ENCODE assay signal across 22 mouse cellular contexts in the genomic region with DNA sequence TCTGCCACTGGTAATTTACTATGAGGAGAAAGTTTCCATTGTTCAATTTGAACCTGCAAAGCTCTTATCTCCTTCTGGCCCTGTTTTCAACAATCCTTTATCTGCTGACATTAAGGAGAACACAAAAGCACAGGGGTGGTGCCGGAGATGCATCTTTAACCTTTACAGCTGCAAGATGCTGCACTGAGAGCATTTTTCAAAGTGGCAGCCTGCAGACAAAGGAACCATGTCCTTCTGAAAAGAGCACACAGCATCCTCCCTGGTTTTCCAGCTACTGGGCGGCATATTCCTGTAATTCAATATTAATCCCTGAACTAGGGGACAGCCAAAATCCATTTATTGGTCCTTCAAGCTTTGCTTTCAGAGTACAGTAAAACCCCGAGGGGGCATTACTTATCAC.
A peak's percentile ranks its signal among the peaks of the same experiment; 100 is the strongest.
DNase-seq lines count a peak whose midpoint lies in the region; ATAC-seq lines count a peak whose summit lies in the region.
"Had no signal": no experiment of that assay in that cellular context is flagged by ENCODE, and none has a peak within 500 bp of the region (broad histone marks: within the 10 kb centered on the region; RNA-seq: fewer than 3 reads in every experiment).

No protein-coding gene starts in this region.

- no peak overlapping the region for H3K4me2 ChIP-seq in neural tube, embryonic 11.5 days (ENCODE audit: low read depth)
- H3K4me2 ChIP-seq in midbrain, embryonic 16.5 days (ENCODE audit: low read length): no peak overlapping the region
- H3K4me2 ChIP-seq: embryonic facial prominence, embryonic 13.5 days; heart, embryonic 12.5 days; limb, embryonic 15.5 days; liver, embryonic 15.5 days; midbrain, embryonic 12.5 days; neural tube, embryonic 12.5 days had no signal

- no peaks in the 10 kb centered on the region for H3K9me3 ChIP-seq in heart, embryonic 10.5 days
- H3K9me3 ChIP-seq in neural tube, embryonic 11.5 days (ENCODE audit: control insufficient read depth, low read length): no peaks in the 10 kb centered on the region
- H3K9me3 ChIP-seq in midbrain, embryonic 16.5 days (replicated peaks; ENCODE audit: control insufficient read depth, low read length, poor library complexity, severe bottlenecking): no peaks in the 10 kb centered on the region
- H3K9me3 ChIP-seq: embryonic facial prominence, embryonic 13.5 days; heart, embryonic 12.5 days; limb, embryonic 15.5 days; liver, embryonic 15.5 days; midbrain, embryonic 12.5 days; neural tube, embryonic 12.5 days had no signal

- peak; percentile 24 for DNase-seq in heart, adult 11 months
- DNase-seq in heart, embryonic 10.5 days (ENCODE audit: low spot score): no peak
- DNase-seq in neural tube, embryonic 11.5 days (ENCODE audit: low spot score): peak; percentile 18
- DNase-seq in neural tube, embryonic 10.5 days (ENCODE audit: extremely low spot score, low spot score): no peak
- DNase-seq in ZHBTc4 (ENCODE audit: low read depth, low spot score): peak; percentile 22
- DNase-seq: adrenal gland, postnatal 36 days; cerebellum, adult 18-20 months; cerebellum, postnatal 36 days; heart, postnatal 14 days; kidney, adult 18-20 months; kidney, postnatal 14 days; thymus, postnatal 25 days had no signal

- no peaks in the 10 kb centered on the region for H3K36me3 ChIP-seq in heart, embryonic 10.5 days
- no peaks in the 10 kb centered on the region for H3K36me3 ChIP-seq in neural tube, embryonic 11.5 days (ENCODE audit: control insufficient read depth, insufficient read depth, low read length)
- H3K36me3 ChIP-seq in midbrain, embryonic 16.5 days (ENCODE audit: control insufficient read depth, insufficient read depth, low read length): no peaks in the 10 kb centered on the region
- H3K36me3 ChIP-seq: embryonic facial prominence, embryonic 13.5 days; heart, embryonic 12.5 days; limb, embryonic 15.5 days; liver, embryonic 15.5 days; midbrain, embryonic 12.5 days; neural tube, embryonic 12.5 days had no signal

- no peak overlapping the region for H3K27ac ChIP-seq in heart, embryonic 10.5 days
- no peak overlapping the region for H3K27ac ChIP-seq in neural tube, embryonic 11.5 days (ENCODE audit: low read depth, low read length)
- H3K27ac ChIP-seq in midbrain, embryonic 16.5 days (ENCODE audit: low read length): no peak overlapping the region
- H3K27ac ChIP-seq: embryonic facial prominence, embryonic 13.5 days; layer of hippocampus, adult 2 months; limb, embryonic 15.5 days; liver, embryonic 15.5 days; macrophage; midbrain, embryonic 12.5 days; neural tube, embryonic 12.5 days had no signal

- peaks cover 48% of the 10 kb centered on the region for H3K4me1 ChIP-seq in heart, embryonic 10.5 days
- peaks cover 44% of the 10 kb centered on the region for H3K4me1 ChIP-seq in neural tube, embryonic 11.5 days (ENCODE audit: control insufficient read depth, insufficient read depth, low read length)
- peaks cover 43% of the 10 kb centered on the region for H3K4me1 ChIP-seq in midbrain, embryonic 16.5 days (ENCODE audit: control insufficient read depth, insufficient read depth, low read length)
- H3K4me1 ChIP-seq: liver, embryonic 15.5 days had no signal

- H3K27me3 ChIP-seq in heart, embryonic 10.5 days (ENCODE audit: insufficient read depth, poor library complexity, severe bottlenecking): no peaks in the 10 kb centered on the region
- no peaks in the 10 kb centered on the region for H3K27me3 ChIP-seq in neural tube, embryonic 11.5 days (ENCODE audit: control insufficient read depth, insufficient read depth, low read length)
- no peaks in the 10 kb centered on the region for H3K27me3 ChIP-seq in midbrain, embryonic 16.5 days (ENCODE audit: control insufficient read depth, insufficient read depth, low read depth, low read length)
- H3K27me3 ChIP-seq: embryonic facial prominence, embryonic 13.5 days; heart, embryonic 12.5 days; limb, embryonic 15.5 days; liver, embryonic 15.5 days; midbrain, embryonic 12.5 days; neural tube, embryonic 12.5 days had no signal

- H3K9ac ChIP-seq in neural tube, embryonic 11.5 days (ENCODE audit: low read length): no peak overlapping the region
- H3K9ac ChIP-seq in midbrain, embryonic 16.5 days (ENCODE audit: low read depth, low read length): 0 out of 2 replicates have a peak overlapping the region, but pooled peaks have one; percentile 25
- H3K9ac ChIP-seq: embryonic facial prominence, embryonic 13.5 days; heart, embryonic 12.5 days; limb, embryonic 15.5 days; liver, embryonic 15.5 days; midbrain, embryonic 12.5 days; neural tube, embryonic 12.5 days had no signal

- 18% methylated on average over 3 of the region's 3 CpGs for WGBS in heart, embryonic 10.5 days
- WGBS in neural tube, embryonic 11.5 days: 18% methylated on average over 3 of the region's 3 CpGs
- 25% methylated on average over 3 of the region's 3 CpGs for WGBS in midbrain, embryonic 16.5 days

- no peak for ATAC-seq in neural tube, embryonic 11.5 days (ENCODE audit: insufficient read depth, low FRiP score, low TSS enrichment)
- ATAC-seq in midbrain, embryonic 16.5 days: no peak
- no peak for ATAC-seq in erythroid progenitor cell, adult 5-6 weeks (replicated peaks; ENCODE audit: low FRiP score, poor library complexity, severe bottlenecking)

- no peak overlapping the region for H3K4me3 ChIP-seq in heart, embryonic 10.5 days
- no peak overlapping the region for H3K4me3 ChIP-seq in neural tube, embryonic 11.5 days (ENCODE audit: low read depth, low read length)
- no peak overlapping the region for H3K4me3 ChIP-seq in midbrain, embryonic 16.5 days (ENCODE audit: low read depth, low read length)
- H3K4me3 ChIP-seq: embryonic facial prominence, embryonic 13.5 days; heart, embryonic 12.5 days; layer of hippocampus, adult 2 months; limb, embryonic 15.5 days; liver, embryonic 15.5 days; midbrain, embryonic 12.5 days; neural tube, embryonic 12.5 days had no signal

Comparison
In these comparisons a context has a peak if more than half of its experiments do, and no peak if none do; other contexts are left out.
1. DNase-seq: peak in heart, adult 11 months (single experiment), neural tube, embryonic 11.5 days (single experiment) and ZHBTc4 (single experiment); none in heart, embryonic 10.5 days (single experiment) and neural tube, embryonic 10.5 days (single experiment).